Mouse (Mus musculus) liver, embryonic 14.5 days (tissue): ENCODE data around the gene Inpp4a.

ENCODE experiments used
- CTCF ChIP-seq: IDR thresholded peaks from 2 replicates; pipeline ENCODE4 v1.5.1; 2016; ENCODE audit warnings: antibody characterized with exemption, low read depth, control low read depth
- EP300 ChIP-seq: IDR thresholded peaks from 2 replicates; pipeline ENCODE4 v1.6.1; 2016; ENCODE audit warnings: antibody characterized with exemption, low read depth

- no peak for TF ChIP-seq CTCF
- no peak for TF ChIP-seq EP300
These were observed 143.5 kb downstream of the Inpp4a start for GRCm38 (mm10) chr1:37442848-37443835.
